Mouse (Mus musculus) frontal cortex, postnatal 25 days (tissue): ENCODE data around the gene Edc3.
A peak's percentile ranks its signal among the peaks of the same experiment; 100 is the strongest.

Experiments
- DNase-seq, 2 experiments: peaks; one replicate each; pipeline ENCODE4 v3.0.0; 2022; ENCODE audit warnings: low spot score in 2 of 2

Gene Edc3

GRCm38 (mm10) chr9:57708068-57708719 lies at the start of gene Edc3:
Gene Edc3 (plus strand): TSS chr9:57708540.
- DNase-seq, result peak; percentile 68 to 71

- DNase-seq, result no peak
These were observed 49.4 kb upstream of the Edc3 start for GRCm38 (mm10) chr9:57658970-57659369.

- DNase-seq, result peak; percentile 48 to 78
These were observed 48.6 kb upstream of the Edc3 start for GRCm38 (mm10) chr9:57659774-57660173.

- DNase-seq, result no peak
These were observed 47.8 kb upstream of the Edc3 start for GRCm38 (mm10) chr9:57660501-57660900.

- no peak for DNase-seq
These were observed 46.8 kb upstream of the Edc3 start for GRCm38 (mm10) chr9:57661552-57661951.

- DNase-seq, result no peak
These were observed 43.7 kb upstream of the Edc3 start for GRCm38 (mm10) chr9:57664616-57665015.

GRCm38 (mm10) chr9:57666536-57666935 lies 41.8 kb upstream of the Edc3 start:
- no peak for DNase-seq

- DNase-seq, result no peak
These were observed 41.2 kb upstream of the Edc3 start for GRCm38 (mm10) chr9:57667136-57667535.

GRCm38 (mm10) chr9:57667817-57668216 lies 40.5 kb upstream of the Edc3 start:
- DNase-seq, result no peak

GRCm38 (mm10) chr9:57668277-57668676 lies 40.1 kb upstream of the Edc3 start:
- DNase-seq, result no peak

- DNase-seq, result no peak
These were observed 38.8 kb upstream of the Edc3 start for GRCm38 (mm10) chr9:57669566-57669965.

GRCm38 (mm10) chr9:57671037-57671436 lies 37.3 kb upstream of the Edc3 start:
- no peak for DNase-seq

- no peak for DNase-seq
These were observed 36.8 kb upstream of the Edc3 start for GRCm38 (mm10) chr9:57671500-57671899.

GRCm38 (mm10) chr9:57681411-57681810 lies 26.9 kb upstream of the Edc3 start:
- no peak for DNase-seq

- no peak for DNase-seq
These were observed 24.8 kb upstream of the Edc3 start, which contains the start of gene Cyp1a2 for GRCm38 (mm10) chr9:57683520-57683919. Gene Cyp1a2 (minus strand): TSS chr9:57683703.

GRCm38 (mm10) chr9:57686011-57686410 lies 22.3 kb upstream of the Edc3 start:
- no peak for DNase-seq

- DNase-seq, result no peak
These were observed 20.6 kb upstream of the Edc3 start, which contains the start of gene Cyp1a1 for GRCm38 (mm10) chr9:57687751-57688150. Gene Cyp1a1 (plus strand): TSS chr9:57687928.

GRCm38 (mm10) chr9:57688158-57688557 lies 20.2 kb upstream of the Edc3 start:
- no peak for DNase-seq

- no peak for DNase-seq
These were observed 19.7 kb upstream of the Edc3 start for GRCm38 (mm10) chr9:57688606-57689005.

- no peak for DNase-seq
These were observed 14.2 kb upstream of the Edc3 start for GRCm38 (mm10) chr9:57694108-57694507.

- DNase-seq, result peak; percentile 46 to 49
These were observed 11.7 kb upstream of the Edc3 start for GRCm38 (mm10) chr9:57696380-57697285.

GRCm38 (mm10) chr9:57697380-57697779 lies 11.0 kb upstream of the Edc3 start:
- no peak for DNase-seq
